Mouse (Mus musculus) c-Kit-negative CD71-positive TER-119-positive erythroid progenitor cells, embryonic 14.5 days (primary cell): ENCODE data around the gene Ptprcap.
A peak's percentile ranks its signal among the peaks of the same experiment; 100 is the strongest.

ENCODE experiments used
- DNase-seq: peaks from one replicate; pipeline ENCODE4 v3.0.0-alpha.2; 2013; ENCODE audit warnings: low read depth, low spot score

The Ptprcap gene

DNA sequence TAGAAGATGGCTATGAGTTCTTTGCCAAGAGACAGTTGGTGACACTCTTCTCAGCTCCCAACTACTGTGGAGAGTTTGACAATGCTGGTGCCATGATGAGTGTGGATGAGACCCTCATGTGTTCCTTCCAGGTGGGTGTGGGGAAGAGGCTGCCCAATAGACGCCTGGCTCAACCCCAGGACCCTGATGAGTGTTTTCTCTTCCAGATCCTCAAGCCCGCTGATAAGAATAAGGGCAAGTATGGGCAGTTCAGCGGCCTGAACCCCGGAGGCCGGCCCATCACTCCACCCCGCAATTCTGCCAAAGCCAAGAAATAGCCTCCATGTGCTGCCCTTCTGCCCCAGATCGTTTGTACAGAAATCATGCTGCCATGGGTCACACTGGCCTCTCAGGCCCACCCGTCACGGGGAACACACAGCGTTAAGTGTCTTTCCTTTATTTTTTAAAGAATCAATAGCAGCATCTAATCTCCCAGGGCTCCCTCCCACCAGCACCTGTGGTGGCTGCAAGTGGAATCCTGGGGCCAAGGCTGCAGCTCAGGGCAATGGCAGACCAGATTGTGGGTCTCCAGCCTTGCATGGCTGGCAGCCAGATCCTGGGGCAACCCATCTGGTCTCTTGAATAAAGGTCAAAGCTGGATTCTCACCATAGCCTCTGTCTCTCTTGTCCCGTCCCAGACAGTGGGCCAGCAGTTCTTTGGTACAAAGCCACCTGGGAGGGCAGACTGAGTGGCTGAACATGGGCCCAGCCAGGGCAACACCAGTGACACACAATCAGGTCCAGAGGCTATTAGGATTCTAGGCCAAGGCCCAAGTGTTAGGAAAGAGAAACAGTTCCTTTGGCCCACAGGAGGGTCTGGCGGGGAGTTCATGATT, 41.6 kb downstream of the Ptprcap start:
- DNase-seq = no peak

DNA sequence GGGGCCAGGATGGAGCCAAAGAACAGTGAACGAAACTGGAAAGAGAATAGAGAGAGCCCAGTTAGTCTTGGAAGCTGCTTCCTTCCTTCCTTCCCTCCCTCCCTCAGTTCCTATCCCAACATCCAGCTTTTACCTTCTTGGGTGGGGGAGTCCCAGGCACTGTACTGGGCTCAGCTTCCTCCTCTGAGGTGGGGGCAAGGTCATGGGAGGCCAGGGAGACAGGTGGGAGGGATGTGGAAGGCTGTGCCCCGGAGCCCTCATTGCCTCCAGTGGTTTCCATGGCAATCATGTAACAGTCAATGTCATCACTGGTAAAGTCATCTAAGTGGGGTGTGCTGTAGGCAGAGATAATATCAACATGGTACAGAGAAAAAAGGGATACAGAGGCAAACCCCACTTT, 42.6 kb downstream of the Ptprcap start:
- DNase-seq = no peak

DNA sequence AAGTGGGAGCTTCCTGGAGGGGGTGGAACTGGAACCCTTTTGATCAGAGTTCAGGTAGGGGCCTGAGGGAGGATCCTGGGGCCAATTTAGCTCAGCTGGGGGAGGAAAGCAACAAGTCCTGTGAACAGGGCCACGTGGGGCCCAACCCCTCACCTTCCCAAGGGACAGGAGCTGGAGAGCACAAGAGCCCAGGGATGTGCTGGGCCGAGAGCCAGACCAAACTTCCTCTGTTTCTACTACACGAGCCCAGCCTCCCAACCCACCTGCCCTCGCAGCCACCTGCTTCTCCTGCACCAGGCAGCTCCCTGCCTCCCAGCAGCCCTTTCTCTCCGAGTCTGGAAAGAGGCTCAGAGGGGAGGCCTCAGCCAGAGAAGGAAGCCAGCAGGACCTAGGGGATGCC, 43.1 kb downstream of the Ptprcap start:
- DNase-seq = no peak

DNA sequence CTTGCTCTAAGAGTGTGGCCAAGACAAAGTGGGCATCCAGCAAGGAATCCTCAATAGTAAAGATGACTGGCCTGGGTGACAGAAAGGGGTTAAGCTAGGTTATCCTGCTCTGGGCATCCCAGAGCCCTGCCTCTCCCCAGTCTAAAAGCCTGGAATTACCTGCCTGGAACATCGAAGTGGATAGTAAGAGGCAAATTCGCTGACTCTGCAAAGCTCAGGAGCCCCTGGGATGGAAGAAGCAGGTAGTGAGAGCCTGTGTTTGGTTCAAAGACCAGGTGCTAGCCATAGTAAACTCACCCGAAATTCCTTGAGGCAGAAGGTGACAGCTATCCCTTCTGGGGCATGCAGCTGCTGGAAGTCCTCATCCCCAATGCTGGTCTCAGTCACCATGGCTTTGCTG, 43.8 kb downstream of the Ptprcap start:
- no peak for DNase-seq

DNA sequence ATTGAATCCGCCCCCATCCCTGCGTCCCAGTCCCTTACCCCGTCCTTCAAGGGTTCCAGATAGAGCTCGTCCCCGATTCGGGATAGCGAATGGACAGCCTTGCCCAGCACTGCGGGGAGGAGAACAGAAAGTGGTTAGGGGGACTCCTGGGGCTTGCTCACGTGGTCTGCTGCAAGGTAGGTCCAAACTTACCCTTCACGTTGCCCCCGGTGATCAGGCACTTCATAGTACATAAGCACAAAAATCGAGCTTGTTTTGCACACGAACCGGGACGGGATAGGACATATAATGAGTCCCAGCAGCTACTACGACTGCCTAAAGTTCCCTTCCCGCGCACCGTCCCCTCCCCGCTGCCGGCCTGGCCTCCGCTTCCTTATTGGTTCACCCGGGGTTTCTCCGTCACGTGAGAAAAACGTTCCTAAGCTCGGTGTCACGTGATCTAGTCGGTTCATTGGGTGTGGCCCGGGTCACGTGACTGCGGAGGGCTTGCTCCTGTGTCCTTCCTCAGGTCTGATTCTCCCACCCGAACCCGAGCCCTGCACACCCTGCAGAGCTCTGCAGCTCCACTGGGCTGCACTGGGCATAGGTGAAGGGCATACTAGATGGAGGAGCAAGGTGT, 48.0 kb downstream of the Ptprcap start, which contains the start of gene Rad9a:
Rad9a (minus strand) TSS at position 372 of the 619 bp plus-strand sequence.
- DNase-seq = peak; percentile 97

DNA sequence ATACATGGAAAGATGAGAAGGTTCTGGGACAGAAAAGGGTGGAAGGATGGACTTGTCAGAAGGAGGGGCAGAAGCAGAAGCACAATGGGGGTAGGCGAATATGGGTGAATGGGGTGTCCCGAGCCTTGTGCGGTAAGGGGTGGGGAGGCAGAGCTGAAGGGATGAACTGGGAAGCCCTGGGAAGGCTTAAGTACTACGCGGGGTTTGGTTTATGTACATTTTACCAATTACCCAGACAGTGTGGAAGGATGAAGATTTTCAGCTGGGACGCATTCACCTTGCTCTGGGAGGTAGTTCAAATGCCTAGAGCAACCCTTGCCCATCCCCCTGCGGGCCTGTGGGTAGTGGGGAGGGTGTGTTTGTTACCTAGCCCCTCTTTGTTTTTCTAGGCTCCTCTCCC, 48.7 kb downstream of the Ptprcap start:
- no peak for DNase-seq

DNA sequence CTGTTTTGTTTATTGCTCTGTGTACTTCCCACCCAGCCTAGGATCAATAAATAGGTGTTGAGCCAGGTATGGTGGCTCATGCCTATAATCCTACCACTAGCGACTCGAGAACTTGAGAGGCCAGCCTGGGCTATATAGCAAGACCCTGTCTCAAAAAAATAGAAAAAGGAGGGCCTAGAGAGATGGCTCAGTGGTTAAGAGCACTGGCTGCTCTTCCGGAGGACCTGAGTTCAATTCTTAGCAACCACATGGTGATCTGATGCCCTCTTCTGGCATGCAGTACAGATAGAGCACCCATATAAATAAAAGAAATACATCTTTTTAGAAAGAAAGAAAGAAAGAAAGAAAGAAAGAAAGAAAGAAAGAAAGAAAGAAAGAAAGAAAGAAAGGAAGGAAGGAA, 49.7 kb downstream of the Ptprcap start:
- DNase-seq = no peak

DNA sequence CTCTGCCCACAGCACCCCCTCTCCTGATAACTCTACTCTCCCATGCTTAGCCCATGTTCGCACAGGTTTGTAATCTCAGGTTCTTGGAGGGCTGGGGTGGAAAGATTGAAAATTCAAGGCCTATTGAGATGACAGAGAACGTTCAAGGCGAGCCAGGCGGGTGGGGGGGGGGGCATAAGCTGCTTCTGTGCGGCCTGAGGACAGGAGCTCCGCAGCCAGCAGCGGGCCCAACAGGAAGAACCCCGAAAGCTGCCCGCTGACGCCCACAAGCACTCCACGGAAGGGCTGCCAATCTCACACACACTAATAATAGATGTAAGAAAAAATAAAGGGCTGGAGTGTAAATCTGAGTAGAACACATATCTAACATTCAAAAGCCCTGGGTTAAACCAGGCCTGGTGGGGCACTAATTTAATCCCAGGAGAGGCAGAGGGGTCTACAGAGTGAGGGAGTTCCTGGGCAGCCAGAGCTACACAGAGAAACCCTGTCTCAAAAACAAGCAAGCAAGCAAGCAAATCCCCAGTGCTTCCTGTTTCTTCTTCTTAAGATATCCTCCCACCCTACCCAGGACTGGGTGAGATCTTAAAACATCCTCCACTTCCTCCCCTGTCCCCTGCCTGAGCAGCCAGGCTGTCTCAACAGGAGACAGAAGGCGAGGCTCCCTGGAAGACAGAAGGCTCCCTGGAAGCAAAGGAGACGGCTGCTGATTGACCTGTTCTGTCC, 50.4 kb downstream of the Ptprcap start:
- DNase-seq = no peak

DNA sequence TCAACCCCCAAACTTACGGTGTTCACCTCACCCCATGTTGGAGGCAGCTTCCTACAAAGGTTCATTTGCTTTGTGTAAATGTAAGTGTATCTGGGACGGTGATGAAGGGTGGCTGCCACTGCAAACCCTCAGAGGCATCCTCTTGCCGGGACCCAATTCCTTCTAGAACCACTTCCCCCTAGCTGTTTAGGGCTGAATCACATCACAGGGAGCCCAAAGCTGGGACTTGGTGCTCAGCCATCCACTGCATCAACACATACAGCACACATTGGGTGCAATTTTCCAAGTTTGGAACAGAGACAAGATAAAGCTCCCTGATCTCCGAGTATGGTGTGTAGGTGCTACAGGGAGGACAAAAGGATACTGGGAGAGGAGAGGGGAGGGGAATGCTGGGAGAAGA, 51.5 kb downstream of the Ptprcap start:
- no peak for DNase-seq
